Mouse (Mus musculus): ENCODE data around the gene Dip2a. TPM values are rescaled to one million over a fixed set of nuclear protein-coding genes. Genes with fewer than 3 reads are reported as not detected.

Gene Dip2a
- polyA plus RNA-seq, 1 experiment = 11.1 TPM

DNA sequence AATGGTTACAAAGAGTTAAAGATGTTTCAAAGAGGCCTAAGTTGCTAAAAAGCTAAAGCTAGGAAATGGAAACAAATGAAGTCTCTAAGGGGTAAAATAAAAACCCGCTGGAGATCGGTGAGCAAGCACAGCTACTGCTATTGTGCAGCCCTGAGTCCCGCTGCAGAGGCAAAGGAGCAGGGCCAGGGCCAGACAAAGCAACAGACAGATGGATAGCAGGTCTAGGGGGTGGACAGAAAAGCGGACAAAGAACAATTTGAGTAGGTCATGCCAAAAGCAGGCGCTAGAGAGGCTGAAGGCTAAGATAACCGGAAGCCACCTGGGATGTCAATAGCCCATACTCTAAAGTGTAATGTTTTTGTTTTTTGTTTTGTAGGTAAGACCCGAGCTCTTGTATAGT lies 94.2 kb downstream of the Dip2a start:
- no peak overlapping the region for H3K4me3 ChIP-seq
- TF ChIP-seq E2F4 (IDR thresholded peaks at IDR 0.05; ENCODE audit: insufficient read depth) (no peak), MAX (IDR thresholded peaks at IDR 0.05; ENCODE audit: low read depth) (no peak), TCF12 (IDR thresholded peaks at IDR 0.05; ENCODE audit: insufficient read depth, poor library complexity, severe bottlenecking) (no peak), CEBPB (IDR thresholded peaks at IDR 0.05; ENCODE audit: insufficient read depth, poor library complexity, severe bottlenecking) (no peak), USF1 (IDR thresholded peaks at IDR 0.05; ENCODE audit: low read depth) (no peak), MYOG (IDR thresholded peaks at IDR 0.05; ENCODE audit: control insufficient read depth in 1 of 3, insufficient read depth in 1 of 3, insufficient read length in 2 of 3, low read depth in 2 of 3) (no peak), POLR2AphosphoS2 (IDR thresholded peaks at IDR 0.05; ENCODE audit: insufficient read length, low read depth) (no peak), SRF (IDR thresholded peaks at IDR 0.05; ENCODE audit: control insufficient read depth, insufficient read length, low read depth) (no peak), MYOD1 (IDR thresholded peaks at IDR 0.05; ENCODE audit: control insufficient read depth in 1 of 3, insufficient read length in 2 of 3, low read depth in 2 of 3) (no peak), POLR2A (IDR thresholded peaks at IDR 0.05; ENCODE audit: insufficient read length, low read depth) (no peak), TCF3 (IDR thresholded peaks at IDR 0.05; ENCODE audit: insufficient read length, low read depth) (no peak)

GRCm38 (mm10) chr10:76248647-76248968 lies 96.5 kb downstream of the Dip2a start:
- Histone ChIP-seq H3K4me2 (ENCODE audit: low read depth) (peak overlapping the region; percentile 19), H3K36me3 (ENCODE audit: control insufficient read depth, insufficient read depth) (no peaks in the 10 kb centered on the region), H3K4me3 (no peak overlapping the region), H3ac (ENCODE audit: control insufficient read depth, insufficient read length) (no peak overlapping the region), H3K79me2 (ENCODE audit: control insufficient read depth, insufficient read depth) (no peaks in the 10 kb centered on the region), H3K27me3 (ENCODE audit: control insufficient read depth, insufficient read depth, insufficient read length) (no peaks in the 10 kb centered on the region)
- no peak for TF ChIP-seq TCF12 (IDR thresholded peaks at IDR 0.05; ENCODE audit: insufficient read depth, poor library complexity, severe bottlenecking)
- TF ChIP-seq USF1 (IDR thresholded peaks at IDR 0.05; ENCODE audit: low read depth) = no peak
- no peak for TF ChIP-seq POLR2AphosphoS2 (IDR thresholded peaks at IDR 0.05; ENCODE audit: insufficient read length, low read depth)
- no peak for TF ChIP-seq MAX (IDR thresholded peaks at IDR 0.05; ENCODE audit: low read depth)
- no peak for TF ChIP-seq REST (IDR thresholded peaks at IDR 0.05; ENCODE audit: insufficient read depth, insufficient read length)
- TF ChIP-seq MYOG (IDR thresholded peaks at IDR 0.05; ENCODE audit: control insufficient read depth in 1 of 3, insufficient read depth in 1 of 3, insufficient read length in 2 of 3, low read depth in 2 of 3) = no peak
- no peak for TF ChIP-seq POLR2A (IDR thresholded peaks at IDR 0.05; ENCODE audit: insufficient read length, low read depth)
- TF ChIP-seq TCF3 (IDR thresholded peaks at IDR 0.05; ENCODE audit: insufficient read length, low read depth) = no peak
- no peak for TF ChIP-seq MYOD1 (IDR thresholded peaks at IDR 0.05; ENCODE audit: control insufficient read depth in 1 of 3, insufficient read length in 2 of 3, low read depth in 2 of 3)
- no peak for TF ChIP-seq E2F4 (IDR thresholded peaks at IDR 0.05; ENCODE audit: insufficient read depth)
- TF ChIP-seq SRF (IDR thresholded peaks at IDR 0.05; ENCODE audit: control insufficient read depth, insufficient read length, low read depth) = no peak
- TF ChIP-seq CEBPB (IDR thresholded peaks at IDR 0.05; ENCODE audit: insufficient read depth, poor library complexity, severe bottlenecking) = no peak

More for the DNA sequence above, 94.2 kb downstream of the Dip2a start:
- Histone ChIP-seq H3K79me2 (ENCODE audit: control insufficient read depth, insufficient read depth) (no peaks in the 10 kb centered on the region), H3K36me3 (ENCODE audit: control insufficient read depth, insufficient read depth) (no peaks in the 10 kb centered on the region), H3K27me3 (ENCODE audit: control insufficient read depth, insufficient read depth, insufficient read length) (no peaks in the 10 kb centered on the region), H3ac (ENCODE audit: control insufficient read depth, insufficient read length) (no peak overlapping the region), H3K4me2 (ENCODE audit: low read depth) (no peak overlapping the region)

DNA sequence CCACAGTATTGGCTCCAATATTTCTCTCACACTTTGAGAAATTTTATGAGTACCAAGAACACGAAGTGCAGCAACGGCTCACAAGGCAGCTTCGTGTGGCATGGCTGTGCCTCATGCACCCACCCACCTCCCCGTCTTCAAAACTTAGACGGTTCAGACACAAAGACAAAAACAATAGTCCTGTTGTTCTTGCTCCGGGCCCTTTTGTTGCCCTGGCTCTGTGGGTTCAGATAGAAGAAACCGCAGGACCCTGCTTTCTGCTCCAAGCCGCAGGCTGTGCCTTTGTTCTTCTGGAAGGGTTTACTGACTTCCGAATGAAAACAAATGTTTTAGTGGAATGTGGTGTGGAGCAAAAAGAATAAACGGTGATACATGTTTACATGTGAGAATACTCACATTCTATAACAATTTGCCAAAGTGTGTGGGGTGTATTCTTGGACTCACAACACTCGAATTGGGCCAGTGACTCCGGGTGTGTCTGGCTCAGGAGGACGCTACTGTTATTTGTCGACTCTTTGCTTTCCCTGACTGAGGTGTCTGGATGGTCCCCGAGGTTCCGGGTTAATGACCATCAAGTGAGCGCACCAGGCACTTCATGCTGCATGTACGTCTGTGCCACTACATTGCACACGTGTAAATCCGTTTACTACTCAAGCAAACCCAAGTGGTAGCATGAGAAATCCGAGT lies 97.0 kb downstream of the Dip2a start:
- no peak for TF ChIP-seq USF1 (IDR thresholded peaks at IDR 0.05; ENCODE audit: low read depth)
- no peak for TF ChIP-seq TCF3 (IDR thresholded peaks at IDR 0.05; ENCODE audit: insufficient read length, low read depth)
- TF ChIP-seq SRF (IDR thresholded peaks at IDR 0.05; ENCODE audit: control insufficient read depth, insufficient read length, low read depth) = no peak
- TF ChIP-seq REST (IDR thresholded peaks at IDR 0.05; ENCODE audit: insufficient read depth, insufficient read length) = no peak
- no peak for TF ChIP-seq MYOG (IDR thresholded peaks at IDR 0.05; ENCODE audit: control insufficient read depth in 1 of 3, insufficient read depth in 1 of 3, insufficient read length in 2 of 3, low read depth in 2 of 3)
- no peak for TF ChIP-seq POLR2A (IDR thresholded peaks at IDR 0.05; ENCODE audit: insufficient read length, low read depth)
- no peak for TF ChIP-seq TCF12 (IDR thresholded peaks at IDR 0.05; ENCODE audit: insufficient read depth, poor library complexity, severe bottlenecking)
- no peak for TF ChIP-seq POLR2AphosphoS2 (IDR thresholded peaks at IDR 0.05; ENCODE audit: insufficient read length, low read depth)
- no peak for TF ChIP-seq MAX (IDR thresholded peaks at IDR 0.05; ENCODE audit: low read depth)
- peak overlapping the region; percentile 44 for H3K4me2 ChIP-seq (ENCODE audit: low read depth)

DNA sequence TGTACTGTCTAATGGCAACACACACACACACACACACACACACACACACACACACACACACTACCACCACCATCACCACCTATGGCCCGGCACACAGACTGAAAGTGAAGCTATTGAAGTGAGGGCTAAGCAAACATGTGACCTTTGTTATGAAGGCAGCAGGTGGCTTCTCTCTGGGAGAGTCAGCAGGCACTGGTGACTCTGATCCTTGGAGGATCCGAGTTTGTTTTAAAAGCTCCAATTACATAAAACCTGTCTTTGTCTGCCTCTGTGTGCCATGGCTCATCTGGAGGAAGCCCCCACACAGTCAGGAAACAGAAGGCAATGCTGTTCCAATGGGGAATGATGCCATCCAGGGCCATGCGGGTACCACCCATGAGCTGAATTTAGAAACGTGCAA lies 98.5 kb downstream of the Dip2a start:
- Histone ChIP-seq H3K4me3 (no peak overlapping the region), H3K36me3 (ENCODE audit: control insufficient read depth, insufficient read depth) (no peaks in the 10 kb centered on the region)
- TF ChIP-seq TCF12 (IDR thresholded peaks at IDR 0.05; ENCODE audit: insufficient read depth, poor library complexity, severe bottlenecking) = no peak
- peak in 2 of 3 experiments; percentile 9 to 23 for TF ChIP-seq MYOD1 (IDR thresholded peaks at IDR 0.05; ENCODE audit: control insufficient read depth in 1 of 3, insufficient read length in 2 of 3, low read depth in 2 of 3)
- TF ChIP-seq SRF (IDR thresholded peaks at IDR 0.05; ENCODE audit: control insufficient read depth, insufficient read length, low read depth) = no peak
- no peak for TF ChIP-seq MYOG (IDR thresholded peaks at IDR 0.05; ENCODE audit: control insufficient read depth in 1 of 3, insufficient read depth in 1 of 3, insufficient read length in 2 of 3, low read depth in 2 of 3)
- TF ChIP-seq USF1 (IDR thresholded peaks at IDR 0.05; ENCODE audit: low read depth) = no peak

More for the DNA sequence above, 97.0 kb downstream of the Dip2a start:
- Histone ChIP-seq H3K27me3 (ENCODE audit: control insufficient read depth, insufficient read depth, insufficient read length) (no peaks in the 10 kb centered on the region), H3K4me3 (no peak overlapping the region), H3ac (ENCODE audit: control insufficient read depth, insufficient read length) (no peak overlapping the region), H3K79me2 (ENCODE audit: control insufficient read depth, insufficient read depth) (no peaks in the 10 kb centered on the region), H3K36me3 (ENCODE audit: control insufficient read depth, insufficient read depth) (no peaks in the 10 kb centered on the region)

GRCm38 (mm10) chr10:76245106-76245505 lies 100.0 kb downstream of the Dip2a start:
- Histone ChIP-seq H3K27me3 (ENCODE audit: control insufficient read depth, insufficient read depth, insufficient read length) (no peaks in the 10 kb centered on the region), H3K36me3 (ENCODE audit: control insufficient read depth, insufficient read depth) (no peaks in the 10 kb centered on the region), H3K4me2 (ENCODE audit: low read depth) (no peak overlapping the region), H3K79me2 (ENCODE audit: control insufficient read depth, insufficient read depth) (no peaks in the 10 kb centered on the region), H3ac (ENCODE audit: control insufficient read depth, insufficient read length) (no peak overlapping the region), H3K4me3 (no peak overlapping the region)
- TF ChIP-seq POLR2AphosphoS2 (IDR thresholded peaks at IDR 0.05; ENCODE audit: insufficient read length, low read depth) (no peak), MAX (IDR thresholded peaks at IDR 0.05; ENCODE audit: low read depth) (no peak), POLR2A (IDR thresholded peaks at IDR 0.05; ENCODE audit: insufficient read length, low read depth) (no peak), MYOG (IDR thresholded peaks at IDR 0.05; ENCODE audit: control insufficient read depth in 1 of 3, insufficient read depth in 1 of 3, insufficient read length in 2 of 3, low read depth in 2 of 3) (no peak), MYOD1 (IDR thresholded peaks at IDR 0.05; ENCODE audit: control insufficient read depth in 1 of 3, insufficient read length in 2 of 3, low read depth in 2 of 3) (no peak), E2F4 (IDR thresholded peaks at IDR 0.05; ENCODE audit: insufficient read depth) (no peak), TCF3 (IDR thresholded peaks at IDR 0.05; ENCODE audit: insufficient read length, low read depth) (no peak), USF1 (IDR thresholded peaks at IDR 0.05; ENCODE audit: low read depth) (no peak), REST (IDR thresholded peaks at IDR 0.05; ENCODE audit: insufficient read depth, insufficient read length) (no peak), CEBPB (IDR thresholded peaks at IDR 0.05; ENCODE audit: insufficient read depth, poor library complexity, severe bottlenecking) (no peak), SRF (IDR thresholded peaks at IDR 0.05; ENCODE audit: control insufficient read depth, insufficient read length, low read depth) (no peak), TCF12 (IDR thresholded peaks at IDR 0.05; ENCODE audit: insufficient read depth, poor library complexity, severe bottlenecking) (no peak)

More for the DNA sequence above, 98.5 kb downstream of the Dip2a start:
- Histone ChIP-seq H3ac (ENCODE audit: control insufficient read depth, insufficient read length) (no peak overlapping the region), H3K79me2 (ENCODE audit: control insufficient read depth, insufficient read depth) (no peaks in the 10 kb centered on the region), H3K27me3 (ENCODE audit: control insufficient read depth, insufficient read depth, insufficient read length) (no peaks in the 10 kb centered on the region), H3K4me2 (ENCODE audit: low read depth) (no peak overlapping the region)
